Mouse (Mus musculus): Measurements from ENCODE around the gene Limd2. TPM values are rescaled to one million over a fixed set of nuclear protein-coding genes. Genes with fewer than 3 reads are reported as not detected.
A peak's percentile ranks its signal among the peaks of the same experiment; 100 is the strongest.

Limd2 gene
- polyA plus RNA-seq, 1 experiment from 2014 or later = 172 TPM

DNA sequence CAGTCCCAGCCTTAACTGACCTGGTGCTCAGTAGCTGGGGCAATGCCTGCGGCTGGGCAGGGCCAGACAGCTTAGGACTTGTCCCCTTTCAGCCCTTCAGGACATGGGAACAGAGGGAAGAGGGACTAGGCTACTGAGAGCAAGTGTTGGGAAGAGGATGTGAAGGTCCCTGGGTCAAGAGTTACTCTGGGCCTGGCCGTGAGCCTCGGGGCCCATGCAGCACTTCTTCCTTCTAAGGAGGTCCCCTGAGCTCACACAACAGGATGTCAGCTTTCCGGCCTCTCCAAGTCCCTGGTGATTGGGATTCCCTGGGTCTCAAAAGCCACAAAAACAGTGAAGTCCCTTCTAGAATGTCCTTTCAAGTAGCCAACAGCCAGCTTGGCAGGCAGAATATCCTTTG lies 2.9 kb upstream of the Limd2 start:
- Histone ChIP-seq H3K27ac (ENCODE audit: low read depth, low read length) (peak overlapping the region; percentile 38), H3K4me3 (ENCODE audit: low read depth, low read length) (no peak overlapping the region), H3K4me2 (no peak overlapping the region), H3K4me1 (replicated peaks; ENCODE audit: control insufficient read depth, insufficient read depth, low read length) (peaks cover 15% of the 10 kb centered on the region), H3K9me3 (ENCODE audit: control insufficient read depth, low read length) (no peaks in the 10 kb centered on the region), H3K9ac (ENCODE audit: low read depth, low read length) (no peak overlapping the region; the same call in 1 of the 2 replicates), H3K27me3 (replicated peaks; ENCODE audit: control insufficient read depth, insufficient read depth, low read length) (no peaks in the 10 kb centered on the region), H3K36me3 (ENCODE audit: control insufficient read depth, insufficient read depth, low read length) (peaks cover 3% of the 10 kb centered on the region; the same call in 1 of the 2 replicates)
- 66% methylated on average over 4 of the region's 4 CpGs for WGBS
- ATAC-seq (replicated peaks; ENCODE audit: low FRiP score) (no peak), DNase-seq (ENCODE audit: low spot score) (no peak)

- ATAC-seq (replicated peaks; ENCODE audit: low FRiP score) (no peak), DNase-seq (ENCODE audit: low spot score) (no peak)
- Histone ChIP-seq H3K27ac (ENCODE audit: low read depth, low read length) (no peak overlapping the region), H3K4me1 (replicated peaks; ENCODE audit: control insufficient read depth, insufficient read depth, low read length) (peaks cover 21% of the 10 kb centered on the region), H3K36me3 (ENCODE audit: control insufficient read depth, insufficient read depth, low read length) (peaks cover 10% of the 10 kb centered on the region), H3K27me3 (replicated peaks; ENCODE audit: control insufficient read depth, insufficient read depth, low read length) (no peaks in the 10 kb centered on the region), H3K9me3 (ENCODE audit: control insufficient read depth, low read length) (no peaks in the 10 kb centered on the region), H3K4me2 (no peak overlapping the region), H3K4me3 (ENCODE audit: low read depth, low read length) (no peak overlapping the region), H3K9ac (ENCODE audit: low read depth, low read length) (no peak overlapping the region)
- WGBS = 86% methylated on average over 2 of the region's 2 CpGs
Measured at GRCm38 (mm10) chr11:106162237-106162636, 1.6 kb upstream of the Limd2 start.

- DNase-seq (ENCODE audit: low spot score) (peak; percentile 80), ATAC-seq (replicated peaks; ENCODE audit: low FRiP score) (peak; percentile 69)
- Histone ChIP-seq H3K27me3 (replicated peaks; ENCODE audit: control insufficient read depth, insufficient read depth, low read length) (no peaks in the 10 kb centered on the region), H3K4me2 (peak overlapping the region; percentile 91), H3K27ac (ENCODE audit: low read depth, low read length) (peak overlapping the region; percentile 83), H3K4me3 (ENCODE audit: low read depth, low read length) (peak overlapping the region; percentile 68), H3K9ac (ENCODE audit: low read depth, low read length) (peak overlapping the region; percentile 72), H3K9me3 (ENCODE audit: control insufficient read depth, low read length) (no peaks in the 10 kb centered on the region), H3K4me1 (replicated peaks; ENCODE audit: control insufficient read depth, insufficient read depth, low read length) (peaks cover 24% of the 10 kb centered on the region), H3K36me3 (ENCODE audit: control insufficient read depth, insufficient read depth, low read length) (peaks cover 14% of the 10 kb centered on the region)
- WGBS = under 1% methylated on average over 79 of the region's 106 CpGs
Measured at GRCm38 (mm10) chr11:106159921-106160840, 479 bp downstream of the Limd2 start.

DNA sequence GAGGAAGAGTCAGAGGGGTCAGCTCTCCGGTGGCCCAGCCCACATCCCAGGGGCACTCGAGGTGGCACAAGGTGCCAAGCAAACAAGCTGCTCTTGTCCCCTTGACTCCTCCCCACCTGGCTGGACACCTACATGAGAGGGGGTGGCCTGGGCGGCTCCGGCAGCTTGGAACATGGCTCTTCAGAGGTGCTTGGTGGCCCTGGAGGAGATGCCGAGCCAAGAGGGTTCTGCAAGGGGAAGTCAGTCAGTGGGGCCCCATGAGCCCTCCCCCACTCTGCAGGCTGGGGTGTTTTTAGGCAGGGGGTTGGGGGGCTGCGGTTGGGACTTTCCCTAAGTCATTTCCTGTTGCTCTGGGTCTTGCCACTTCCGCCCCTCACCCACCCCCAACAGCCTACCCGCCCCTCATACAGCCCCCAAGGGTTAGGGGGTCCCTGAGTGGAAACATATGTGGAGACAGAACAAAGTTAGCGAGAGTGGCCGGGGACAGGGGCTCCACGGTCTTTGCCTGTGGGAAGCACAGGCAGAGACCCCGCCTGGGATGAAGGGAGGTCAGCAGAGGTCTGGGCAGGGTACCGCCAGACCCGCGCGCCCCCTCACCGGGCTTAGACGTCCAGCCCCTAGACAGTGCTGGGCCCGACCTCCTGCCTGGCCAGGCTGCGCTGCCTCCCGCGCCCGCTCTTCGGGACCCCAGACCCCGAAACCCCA lies 1.3 kb downstream of the Limd2 start:
- no peaks in the 10 kb centered on the region for H3K9me3 ChIP-seq (ENCODE audit: control insufficient read depth, low read length)
- ATAC-seq (replicated peaks; ENCODE audit: low FRiP score) (peak; percentile 24), DNase-seq (ENCODE audit: low spot score) (peak; percentile 65)
- H3K36me3 ChIP-seq (ENCODE audit: control insufficient read depth, insufficient read depth, low read length) = peaks cover 16% of the 10 kb centered on the region
- H3K27ac ChIP-seq (ENCODE audit: low read depth, low read length) = peak overlapping the region; percentile 83
- H3K4me3 ChIP-seq (ENCODE audit: low read depth, low read length) = peak overlapping the region; percentile 68
- H3K4me1 ChIP-seq (replicated peaks; ENCODE audit: control insufficient read depth, insufficient read depth, low read length) = peaks cover 24% of the 10 kb centered on the region
- WGBS = 2% methylated on average over 23 of the region's 25 CpGs
- H3K4me2 ChIP-seq = peak overlapping the region; percentile 91
- peak overlapping the region; percentile 72 for H3K9ac ChIP-seq (ENCODE audit: low read depth, low read length)
- H3K27me3 ChIP-seq (replicated peaks; ENCODE audit: control insufficient read depth, insufficient read depth, low read length) = no peaks in the 10 kb centered on the region

- DNase-seq (ENCODE audit: low spot score) (no peak), ATAC-seq (replicated peaks; ENCODE audit: low FRiP score) (no peak)
- Histone ChIP-seq H3K36me3 (ENCODE audit: control insufficient read depth, insufficient read depth, low read length) (peaks cover 16% of the 10 kb centered on the region), H3K27me3 (replicated peaks; ENCODE audit: control insufficient read depth, insufficient read depth, low read length) (no peaks in the 10 kb centered on the region), H3K4me2 (peak overlapping the region; percentile 91), H3K4me3 (ENCODE audit: low read depth, low read length) (peak overlapping the region; percentile 68), H3K27ac (ENCODE audit: low read depth, low read length) (peak overlapping the region; percentile 83), H3K9ac (ENCODE audit: low read depth, low read length) (peak overlapping the region; percentile 72), H3K4me1 (replicated peaks; ENCODE audit: control insufficient read depth, insufficient read depth, low read length) (peaks cover 24% of the 10 kb centered on the region), H3K9me3 (ENCODE audit: control insufficient read depth, low read length) (no peaks in the 10 kb centered on the region)
- WGBS = 33% methylated on average over 9 of the region's 9 CpGs
Measured at GRCm38 (mm10) chr11:106158930-106159215, 1.8 kb downstream of the Limd2 start.

DNA sequence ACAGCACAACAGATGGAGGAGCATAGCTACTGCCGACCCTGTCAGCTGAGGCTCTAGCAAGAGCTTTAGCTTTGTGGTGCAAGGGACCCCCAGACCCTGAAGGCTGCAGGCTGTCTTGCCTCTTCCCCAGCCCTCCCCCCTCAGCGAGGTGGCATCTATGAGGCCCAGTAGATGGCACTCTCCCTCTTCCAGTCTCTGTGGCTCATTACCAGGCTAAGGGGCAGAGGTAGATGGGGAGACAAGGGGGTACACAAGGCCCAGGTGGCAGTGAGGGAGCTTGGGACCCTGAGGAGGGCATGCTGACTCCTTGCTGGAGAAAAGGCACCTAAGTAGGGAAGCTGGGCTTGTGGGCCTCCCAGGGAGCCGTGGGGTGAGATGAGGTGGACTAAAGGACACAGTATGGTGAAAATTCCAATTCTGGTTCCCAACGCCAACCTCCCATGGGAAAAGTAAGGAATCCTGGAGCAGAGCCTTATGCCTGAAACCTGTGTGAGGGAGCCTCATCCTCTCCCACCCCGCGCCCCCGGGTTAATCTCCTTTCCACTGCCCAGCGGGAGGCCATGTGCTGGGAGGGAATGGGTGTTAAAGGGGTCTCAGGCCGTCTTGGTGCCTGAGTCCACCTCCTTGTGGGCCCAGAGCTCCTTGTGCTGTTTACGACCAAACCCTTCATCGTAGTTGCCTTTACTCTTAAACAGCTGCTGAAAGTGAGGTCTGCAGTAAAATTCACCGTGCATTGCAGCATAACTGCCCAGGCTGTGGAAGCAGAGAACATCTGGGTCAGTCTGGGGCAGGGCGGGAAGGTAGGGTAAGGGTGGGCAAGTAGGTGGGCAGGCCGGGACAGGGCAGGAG lies 2.4 kb downstream of the Limd2 start:
- peaks cover 14% of the 10 kb centered on the region for H3K36me3 ChIP-seq (ENCODE audit: control insufficient read depth, insufficient read depth, low read length)
- no peaks in the 10 kb centered on the region for H3K9me3 ChIP-seq (ENCODE audit: control insufficient read depth, low read length)
- peak overlapping the region; percentile 91 for H3K4me2 ChIP-seq
- 54% methylated on average over 14 of the region's 14 CpGs for WGBS
- H3K27me3 ChIP-seq (replicated peaks; ENCODE audit: control insufficient read depth, insufficient read depth, low read length) = no peaks in the 10 kb centered on the region
- H3K4me3 ChIP-seq (ENCODE audit: low read depth, low read length) = peak overlapping the region; percentile 68
- no peak for ATAC-seq (replicated peaks; ENCODE audit: low FRiP score)
- H3K27ac ChIP-seq (ENCODE audit: low read depth, low read length) = peak overlapping the region; percentile 83; the same call in 1 of the 2 replicates
- H3K4me1 ChIP-seq (replicated peaks; ENCODE audit: control insufficient read depth, insufficient read depth, low read length) = peaks cover 24% of the 10 kb centered on the region
- H3K9ac ChIP-seq (ENCODE audit: low read depth, low read length) = peak overlapping the region; percentile 72; the same call in 1 of the 2 replicates
- DNase-seq (ENCODE audit: low spot score) = no peak

GRCm38 (mm10) chr11:106157154-106157553 lies 3.5 kb downstream of the Limd2 start:
- H3K27ac ChIP-seq (ENCODE audit: low read depth, low read length) = no peak overlapping the region
- no peak for ATAC-seq (replicated peaks; ENCODE audit: low FRiP score)
- H3K36me3 ChIP-seq (ENCODE audit: control insufficient read depth, insufficient read depth, low read length) = peaks cover 13% of the 10 kb centered on the region; the same call in 1 of the 2 replicates

DNA sequence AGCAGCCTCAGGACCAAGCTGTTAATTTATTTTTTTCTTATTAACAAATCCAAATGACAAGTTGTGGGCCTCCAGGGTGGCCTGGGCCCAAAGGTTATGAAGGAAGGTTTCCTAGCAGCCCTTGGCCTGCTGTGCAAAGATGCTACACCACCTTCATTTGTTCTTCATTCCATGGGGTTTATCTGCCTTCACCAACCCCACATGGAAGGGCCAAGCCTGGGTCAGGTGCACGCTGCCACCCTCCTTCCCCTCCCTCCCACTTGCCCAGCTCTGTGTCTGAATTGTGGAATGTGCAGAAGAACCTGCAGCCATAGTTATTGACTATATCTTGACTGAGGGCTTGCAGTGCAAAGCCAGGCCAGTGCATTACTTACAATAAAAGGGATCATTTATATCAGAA lies 4.4 kb downstream of the Limd2 start:
- no peak overlapping the region for H3K4me2 ChIP-seq
- H3K4me1 ChIP-seq (replicated peaks; ENCODE audit: control insufficient read depth, insufficient read depth, low read length) = peaks cover 22% of the 10 kb centered on the region
- H3K9ac ChIP-seq (ENCODE audit: low read depth, low read length) = no peak overlapping the region
- H3K4me3 ChIP-seq (ENCODE audit: low read depth, low read length) = no peak overlapping the region
- ATAC-seq (replicated peaks; ENCODE audit: low FRiP score) = no peak
- H3K27ac ChIP-seq (ENCODE audit: low read depth, low read length) = no peak overlapping the region
- no peaks in the 10 kb centered on the region for H3K27me3 ChIP-seq (replicated peaks; ENCODE audit: control insufficient read depth, insufficient read depth, low read length)
- no peaks in the 10 kb centered on the region for H3K9me3 ChIP-seq (ENCODE audit: control insufficient read depth, low read length)
- H3K36me3 ChIP-seq (ENCODE audit: control insufficient read depth, insufficient read depth, low read length) = peaks cover 16% of the 10 kb centered on the region
- WGBS = 85% methylated on average over 1 of the region's 1 CpGs
- DNase-seq (ENCODE audit: low spot score) = no peak

More at GRCm38 (mm10) chr11:106157154-106157553, 3.5 kb downstream of the Limd2 start:
- H3K9me3 ChIP-seq (ENCODE audit: control insufficient read depth, low read length) = no peaks in the 10 kb centered on the region
- peaks cover 24% of the 10 kb centered on the region for H3K4me1 ChIP-seq (replicated peaks; ENCODE audit: control insufficient read depth, insufficient read depth, low read length)
- H3K27me3 ChIP-seq (replicated peaks; ENCODE audit: control insufficient read depth, insufficient read depth, low read length) = no peaks in the 10 kb centered on the region
- 82% methylated on average over 7 of the region's 7 CpGs for whole genome bisulfite sequencing
- H3K9ac ChIP-seq (ENCODE audit: low read depth, low read length) = no peak overlapping the region
- no peak for DNase-seq (ENCODE audit: low spot score)
- H3K4me3 ChIP-seq (ENCODE audit: low read depth, low read length) = no peak overlapping the region
- H3K4me2 ChIP-seq = no peak overlapping the region

Measured in liver, embryonic 11.5 days (tissue).